Mouse (Mus musculus) ES-E14 (cell line): Measurements from ENCODE around the gene Morn1. TPM values are rescaled to one million over a fixed set of nuclear protein-coding genes. Genes with fewer than 3 reads are reported as not detected.

Source experiments
- DNase-seq: peaks from one replicate; pipeline ENCODE4 v3.0.0-alpha.2; 2013; ENCODE audit warnings: low read depth, low spot score
- H3K27ac ChIP-seq: 2 replicates; pipeline ENCODE4 v1.5.1; 2012; ENCODE audit warnings: low read depth, mild to moderate bottlenecking, low read length, moderate library complexity, mixed read lengths; ENCODE audit not compliant: poor library complexity, insufficient read depth, severe bottlenecking
- H3K36me3 ChIP-seq: 2 replicates; pipeline ENCODE4 v1.6.1; 2012; ENCODE audit warnings: mild to moderate bottlenecking, low read length, moderate library complexity, mixed read lengths; ENCODE audit not compliant: control insufficient read depth, poor library complexity, insufficient read depth, severe bottlenecking
- H3K4me1 ChIP-seq, 2 experiments: fragments of 150-350 bp in 1 of 2; sonication (generic) in 1 of 2; 2 replicates each; pipeline ENCODE4 v1.6.1; 2012; ENCODE audit warnings: low read length in 2 of 2, mild to moderate bottlenecking in 1 of 2, mixed read lengths in 1 of 2; ENCODE audit not compliant: control insufficient read depth in 2 of 2, insufficient read depth in 2 of 2, poor library complexity in 1 of 2
- H3K4me3 ChIP-seq, 2 experiments: fragments of 150-350 bp in 1 of 2; sonication (generic) in 1 of 2; 2 replicates each; pipeline ENCODE4 v1.5.1; 2012; ENCODE audit warnings: low read length in 2 of 2, low read depth in 1 of 2, mild to moderate bottlenecking in 1 of 2, mixed read lengths in 1 of 2; ENCODE audit not compliant: insufficient read depth in 1 of 2, poor library complexity in 1 of 2, severe bottlenecking in 1 of 2
- H3K9ac ChIP-seq: 2 replicates; pipeline ENCODE4 v1.6.1; 2012; ENCODE audit warnings: low read depth, mild to moderate bottlenecking, low read length, mixed read lengths; ENCODE audit not compliant: poor library complexity, insufficient read depth, severe bottlenecking
- H3K9me3 ChIP-seq: fragments of 150-350 bp; sonication (generic); 2 replicates; pipeline ENCODE4 v1.6.1; 2012; ENCODE audit warnings: low read depth, mild to moderate bottlenecking, low read length; ENCODE audit not compliant: control insufficient read depth, insufficient read depth
- CHD2 ChIP-seq: IDR thresholded peaks from 2 replicates; pipeline ENCODE4 v1.6.1; 2014; ENCODE audit warnings: mild to moderate bottlenecking, low read depth, low read length, inconsistent platforms
- HCFC1 ChIP-seq: IDR thresholded peaks from 2 replicates; pipeline ENCODE4 v1.6.1; 2012; ENCODE audit warnings: low read length, inconsistent platforms, borderline replicate concordance; ENCODE audit not compliant: insufficient read depth
- MAFK ChIP-seq: IDR thresholded peaks from 2 replicates; pipeline ENCODE4 v1.6.1; 2014; ENCODE audit warnings: mild to moderate bottlenecking, low read depth, low read length, inconsistent platforms; ENCODE audit not compliant: insufficient read depth
- ZC3H11A ChIP-seq: IDR thresholded peaks from 2 replicates; pipeline ENCODE4 v1.6.1; 2012; ENCODE audit warnings: low read depth, mild to moderate bottlenecking, inconsistent platforms, low read length, borderline replicate concordance
- ZNF384 ChIP-seq: IDR thresholded peaks from 2 replicates; pipeline ENCODE4 v1.6.1; 2012; ENCODE audit warnings: low read depth, low read length, inconsistent platforms
- in situ Hi-C, 2 experiments: fragments of 600-800 bp; cut with MboI; formaldehyde crosslinking; loops; one replicate each; pipeline ENCODE4 v1.15.1; 2025; ENCODE audit warnings: low sequenced_read_pairs in 2 of 2, inconsistent platforms in 1 of 2; ENCODE audit not compliant: unreplicated experiment in 2 of 2
- total RNA-seq: library from RNA; depleted of rRNA; stranded (reverse); fragments of 300-350 nt; gene quantifications from 2 replicates; pipeline ENCODE4 v1.2.3, GENCODE M21; 2012

Gene Morn1
- total RNA-seq, 1 experiment = 3.4 TPM

DNA sequence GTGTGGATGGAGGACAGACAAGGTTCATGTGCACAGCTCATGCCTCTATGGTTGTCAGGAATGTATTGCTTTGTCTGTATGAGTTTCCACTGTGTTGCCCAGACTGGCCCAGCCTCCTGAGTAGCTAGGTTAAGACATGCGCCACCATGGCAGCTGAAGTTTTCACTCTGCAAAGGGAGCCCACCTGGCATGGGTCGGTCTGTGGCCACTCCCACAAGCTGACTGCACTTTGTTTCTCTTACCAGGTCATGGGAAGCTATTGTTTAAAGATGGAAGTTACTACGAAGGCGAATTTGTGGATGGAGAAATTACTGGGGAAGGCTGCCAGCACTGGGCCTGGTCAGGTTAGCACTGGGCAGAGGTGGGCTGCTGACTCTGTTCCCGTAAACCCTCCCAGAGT is 2.9 kb downstream of the Morn1 start:
- H3K4me3 ChIP-seq = no peak overlapping the region
- H3K9me3 ChIP-seq = no peaks in the 10 kb centered on the region
- in situ Hi-C loops = no loop called here
- H3K4me1 ChIP-seq = peaks cover 0 to 4% of the 10 kb centered on the region in 2 experiments; a peak in 1 of 4 replicates
- H3K27ac ChIP-seq = no peak overlapping the region
- DNase-seq = no peak
- peaks cover 2% of the 10 kb centered on the region; the same call in 1 of the 2 replicates for H3K36me3 ChIP-seq
- H3K9ac ChIP-seq = no peak overlapping the region
- no peak for TF ChIP-seq HCFC1
- no peak for TF ChIP-seq ZC3H11A
- TF ChIP-seq MAFK = no peak

DNA sequence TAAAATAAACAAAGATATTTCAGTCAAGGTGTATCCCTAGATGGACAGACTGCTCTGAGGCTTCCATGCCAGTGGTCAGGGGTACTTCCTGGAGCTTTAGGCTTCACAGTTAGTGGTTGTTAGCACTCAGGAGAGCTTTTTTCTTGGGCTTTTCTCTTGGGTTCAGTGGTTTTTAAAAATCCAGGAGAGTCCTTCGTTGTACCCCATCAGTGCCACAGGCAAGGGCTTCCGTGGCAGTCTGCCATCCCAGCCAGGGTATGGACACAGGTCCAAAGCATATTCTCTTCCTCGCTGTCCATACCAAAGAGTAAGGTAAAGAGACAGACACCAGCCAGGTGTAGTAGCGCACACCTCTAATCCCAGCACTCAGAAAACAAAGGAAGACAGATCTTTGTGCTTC is 3.8 kb downstream of the Morn1 start:
- H3K9me3 ChIP-seq = no peaks in the 10 kb centered on the region
- H3K4me1 ChIP-seq = peaks cover 0 to 2% of the 10 kb centered on the region in 2 experiments; a peak in 1 of 4 replicates
- no peak overlapping the region for H3K9ac ChIP-seq
- peaks cover 2% of the 10 kb centered on the region; the same call in 1 of the 2 replicates for H3K36me3 ChIP-seq
- DNase-seq = no peak
- TF ChIP-seq CHD2 (no peak), MAFK (no peak)
- H3K27ac ChIP-seq = no peak overlapping the region
- H3K4me3 ChIP-seq = no peak overlapping the region
- in situ Hi-C loops = loop anchor here (5.0 kb wide), 1 partner anchor 157 kb away; the partner anchor contains the start of gene Faap20 (in 2 of the 2)

- Histone ChIP-seq H3K9me3 (no peaks in the 10 kb centered on the region), H3K4me3 (no peak overlapping the region), H3K4me1 (peaks cover 2% of the 10 kb centered on the region in 2 experiments; a peak in 3 of 4 replicates), H3K27ac (no peak overlapping the region), H3K9ac (no peak overlapping the region), H3K36me3 (peaks cover 2% of the 10 kb centered on the region; the same call in 1 of the 2 replicates)
- DNase-seq = no peak
- in situ Hi-C loops = loop anchor here (5.0 kb wide), 1 partner anchor 156 kb away; the partner anchor contains the start of gene Faap20 (in 2 of the 2)
- TF ChIP-seq ZC3H11A = no peak
- no peak for TF ChIP-seq CHD2
- TF ChIP-seq ZNF384 = no peak
- no peak for TF ChIP-seq HCFC1
- no peak for TF ChIP-seq MAFK
Measured at GRCm38 (mm10) chr4:155090688-155091449, 4.5 kb downstream of the Morn1 start.

DNA sequence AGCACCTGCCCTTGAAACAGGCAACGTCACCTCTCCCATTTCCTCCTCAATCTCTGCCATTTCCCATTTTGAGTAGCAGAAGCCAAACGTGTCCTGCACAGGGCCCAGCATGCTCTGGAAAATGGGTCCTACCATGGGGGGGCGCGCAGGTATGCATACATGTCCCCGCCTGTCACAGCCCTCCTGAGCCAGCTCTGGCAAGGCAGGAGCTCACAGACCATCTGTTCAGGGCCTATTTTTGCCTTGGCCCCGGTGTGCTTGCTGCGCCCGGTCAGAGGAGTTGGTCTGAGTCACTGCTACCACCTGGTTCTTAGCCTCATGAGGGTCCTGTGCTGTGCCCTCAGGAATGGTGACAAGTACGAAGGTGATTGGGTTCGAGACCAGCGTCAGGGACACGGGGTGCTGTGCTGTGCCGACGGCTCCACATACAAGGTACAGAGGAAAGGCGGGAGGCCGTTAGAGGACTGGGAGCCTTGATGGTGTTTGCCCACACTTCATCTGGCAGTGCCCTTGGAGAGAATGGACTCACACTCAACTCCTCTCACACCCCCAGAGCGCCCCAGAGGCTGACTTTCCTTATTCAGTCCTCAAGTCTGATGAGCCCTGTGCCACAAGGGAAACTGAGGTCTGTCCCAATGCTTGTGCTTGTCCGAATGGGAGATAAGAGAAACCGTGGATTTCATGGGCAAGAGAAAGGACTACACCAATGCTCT is 6.5 kb downstream of the Morn1 start:
- no peaks in the 10 kb centered on the region for H3K9me3 ChIP-seq
- H3K4me1 ChIP-seq = peaks cover 0 to 2% of the 10 kb centered on the region in 2 experiments; a peak in 3 of 4 replicates
- H3K9ac ChIP-seq = no peak overlapping the region; the same call in 1 of the 2 replicates
- peaks cover 2% of the 10 kb centered on the region; the same call in 1 of the 2 replicates for H3K36me3 ChIP-seq
- in situ Hi-C loops = loop anchor here (5.0 kb wide), 1 partner anchor 154 kb away; the partner anchor contains the start of gene Faap20 (in 2 of the 2)
- TF ChIP-seq HCFC1 (no peak), CHD2 (no peak), ZC3H11A (no peak), MAFK (no peak), ZNF384 (no peak)
- DNase-seq = no peak
- H3K4me3 ChIP-seq = no peak overlapping the region
- no peak overlapping the region for H3K27ac ChIP-seq
